Mouse (Mus musculus): ENCODE results near the gene Inpp4b. TPM values are rescaled to one million over a fixed set of nuclear protein-coding genes. Genes with fewer than 3 reads are reported as not detected.

The Inpp4b gene
- polyA plus RNA-seq, 1 experiment = 1.9 TPM

GRCm38 (mm10) chr8:81635015-81635414 lies 292.7 kb downstream of the Inpp4b start:
- Histone ChIP-seq H3K27ac (ENCODE audit: insufficient read depth, low read depth, low read length) (no peak overlapping the region), H3K4me3 (ENCODE audit: insufficient read depth, low read depth, low read length) (no peak overlapping the region), H3K4me1 (ENCODE audit: control insufficient read depth, insufficient read depth, low read length) (0 out of 2 replicates have a peak, but pooled peaks cover 4% of the 10 kb centered on the region), H3K27me3 (replicated peaks; ENCODE audit: control insufficient read depth, insufficient read depth, low read length) (no peaks in the 10 kb centered on the region), H3K36me3 (ENCODE audit: control insufficient read depth, insufficient read depth, low read length) (no peaks in the 10 kb centered on the region)
- 96% methylated on average over 1 of the region's 1 CpGs for WGBS
- no peak for DNase-seq
- TF ChIP-seq POLR2A (IDR thresholded peaks at IDR 0.05; ENCODE audit: low read depth, low read length) = no peak
- no peak for TF ChIP-seq CTCF (conservative IDR thresholded peaks at IDR 0.05; ENCODE audit: insufficient read depth, insufficient read length, low read depth, low read length)

- TF ChIP-seq CTCF (conservative IDR thresholded peaks at IDR 0.05; ENCODE audit: insufficient read depth, insufficient read length, low read depth, low read length) (no peak), POLR2A (IDR thresholded peaks at IDR 0.05; ENCODE audit: low read depth, low read length) (no peak)
- DNase-seq = peak; percentile 21
- Histone ChIP-seq H3K4me1 (ENCODE audit: control insufficient read depth, insufficient read depth, low read length) (0 out of 2 replicates have a peak, but pooled peaks cover 4% of the 10 kb centered on the region), H3K4me3 (ENCODE audit: insufficient read depth, low read depth, low read length) (no peak overlapping the region), H3K27ac (ENCODE audit: insufficient read depth, low read depth, low read length) (0 out of 2 replicates have a peak overlapping the region, but pooled peaks have one; percentile 23), H3K36me3 (ENCODE audit: control insufficient read depth, insufficient read depth, low read length) (no peaks in the 10 kb centered on the region), H3K27me3 (replicated peaks; ENCODE audit: control insufficient read depth, insufficient read depth, low read length) (no peaks in the 10 kb centered on the region)
- WGBS = 63% methylated on average over 2 of the region's 2 CpGs
These were observed 293.7 kb downstream of the Inpp4b start for GRCm38 (mm10) chr8:81635912-81636583.

- Histone ChIP-seq H3K27me3 (replicated peaks; ENCODE audit: control insufficient read depth, insufficient read depth, low read length) (no peaks in the 10 kb centered on the region), H3K4me3 (ENCODE audit: insufficient read depth, low read depth, low read length) (no peak overlapping the region), H3K36me3 (ENCODE audit: control insufficient read depth, insufficient read depth, low read length) (no peaks in the 10 kb centered on the region), H3K4me1 (ENCODE audit: control insufficient read depth, insufficient read depth, low read length) (0 out of 2 replicates have a peak, but pooled peaks cover 4% of the 10 kb centered on the region), H3K27ac (ENCODE audit: insufficient read depth, low read depth, low read length) (no peak overlapping the region)
- TF ChIP-seq CTCF (conservative IDR thresholded peaks at IDR 0.05; ENCODE audit: insufficient read depth, insufficient read length, low read depth, low read length) (no peak), POLR2A (IDR thresholded peaks at IDR 0.05; ENCODE audit: low read depth, low read length) (no peak)
- WGBS = 89% methylated on average over 3 of the region's 3 CpGs
- DNase-seq = no peak
These were observed 296.1 kb downstream of the Inpp4b start for GRCm38 (mm10) chr8:81638478-81638877.

GRCm38 (mm10) chr8:81639820-81640219 lies 297.5 kb downstream of the Inpp4b start:
- Histone ChIP-seq H3K27ac (ENCODE audit: insufficient read depth, low read depth, low read length) (no peak overlapping the region), H3K4me1 (ENCODE audit: control insufficient read depth, insufficient read depth, low read length) (0 out of 2 replicates have a peak, but pooled peaks cover 4% of the 10 kb centered on the region), H3K36me3 (ENCODE audit: control insufficient read depth, insufficient read depth, low read length) (no peaks in the 10 kb centered on the region), H3K4me3 (ENCODE audit: insufficient read depth, low read depth, low read length) (no peak overlapping the region), H3K27me3 (replicated peaks; ENCODE audit: control insufficient read depth, insufficient read depth, low read length) (no peaks in the 10 kb centered on the region)
- TF ChIP-seq CTCF (conservative IDR thresholded peaks at IDR 0.05; ENCODE audit: insufficient read depth, insufficient read length, low read depth, low read length) (no peak), POLR2A (IDR thresholded peaks at IDR 0.05; ENCODE audit: low read depth, low read length) (no peak)
- WGBS = 78% methylated on average over 4 of the region's 4 CpGs
- DNase-seq = no peak

GRCm38 (mm10) chr8:81643030-81643429 lies 300.7 kb downstream of the Inpp4b start:
- no peaks in the 10 kb centered on the region for H3K4me1 ChIP-seq (ENCODE audit: control insufficient read depth, insufficient read depth, low read length)
- DNase-seq = no peak
- H3K27ac ChIP-seq (ENCODE audit: insufficient read depth, low read depth, low read length) = no peak overlapping the region
- 85% methylated on average over 4 of the region's 4 CpGs for WGBS
- H3K4me3 ChIP-seq (ENCODE audit: insufficient read depth, low read depth, low read length) = no peak overlapping the region
- H3K36me3 ChIP-seq (ENCODE audit: control insufficient read depth, insufficient read depth, low read length) = no peaks in the 10 kb centered on the region
- no peaks in the 10 kb centered on the region for H3K27me3 ChIP-seq (replicated peaks; ENCODE audit: control insufficient read depth, insufficient read depth, low read length)
- no peak for TF ChIP-seq CTCF (conservative IDR thresholded peaks at IDR 0.05; ENCODE audit: insufficient read depth, insufficient read length, low read depth, low read length)
- no peak for TF ChIP-seq POLR2A (IDR thresholded peaks at IDR 0.05; ENCODE audit: low read depth, low read length)

- no peak overlapping the region for H3K27ac ChIP-seq (ENCODE audit: insufficient read depth, low read depth, low read length)
- no peak overlapping the region for H3K4me3 ChIP-seq (ENCODE audit: insufficient read depth, low read depth, low read length)
- no peaks in the 10 kb centered on the region for H3K36me3 ChIP-seq (ENCODE audit: control insufficient read depth, insufficient read depth, low read length)
- DNase-seq = no peak
- H3K4me1 ChIP-seq (ENCODE audit: control insufficient read depth, insufficient read depth, low read length) = no peaks in the 10 kb centered on the region; the same call in 1 of the 2 replicates
- no peaks in the 10 kb centered on the region for H3K27me3 ChIP-seq (replicated peaks; ENCODE audit: control insufficient read depth, insufficient read depth, low read length)
- TF ChIP-seq POLR2A (IDR thresholded peaks at IDR 0.05; ENCODE audit: low read depth, low read length) (no peak), CTCF (conservative IDR thresholded peaks at IDR 0.05; ENCODE audit: insufficient read depth, insufficient read length, low read depth, low read length) (no peak)
These were observed 349.8 kb downstream of the Inpp4b start for GRCm38 (mm10) chr8:81692167-81692566.

GRCm38 (mm10) chr8:81694893-81695292 lies 352.5 kb downstream of the Inpp4b start:
- Histone ChIP-seq H3K36me3 (ENCODE audit: control insufficient read depth, insufficient read depth, low read length) (no peaks in the 10 kb centered on the region), H3K4me1 (ENCODE audit: control insufficient read depth, insufficient read depth, low read length) (no peaks in the 10 kb centered on the region; the same call in 1 of the 2 replicates), H3K27me3 (replicated peaks; ENCODE audit: control insufficient read depth, insufficient read depth, low read length) (no peaks in the 10 kb centered on the region), H3K4me3 (ENCODE audit: insufficient read depth, low read depth, low read length) (no peak overlapping the region), H3K27ac (ENCODE audit: insufficient read depth, low read depth, low read length) (no peak overlapping the region)
- WGBS = 30% methylated on average over 2 of the region's 2 CpGs
- TF ChIP-seq CTCF (conservative IDR thresholded peaks at IDR 0.05; ENCODE audit: insufficient read depth, insufficient read length, low read depth, low read length) = no peak
- no peak for TF ChIP-seq POLR2A (IDR thresholded peaks at IDR 0.05; ENCODE audit: low read depth, low read length)
- no peak for DNase-seq
